Mouse (Mus musculus): ENCODE data around the gene Kcna4. TPM values are rescaled to one million over a fixed set of nuclear protein-coding genes. Genes with fewer than 3 reads are reported as not detected.

Kcna4 gene
- polyA plus RNA-seq (2015; fragmentation: Nextera tagmentation; extraction: Ambion mirVana), result 0.06 and 0.09 TPM in 2 replicates

DNA sequence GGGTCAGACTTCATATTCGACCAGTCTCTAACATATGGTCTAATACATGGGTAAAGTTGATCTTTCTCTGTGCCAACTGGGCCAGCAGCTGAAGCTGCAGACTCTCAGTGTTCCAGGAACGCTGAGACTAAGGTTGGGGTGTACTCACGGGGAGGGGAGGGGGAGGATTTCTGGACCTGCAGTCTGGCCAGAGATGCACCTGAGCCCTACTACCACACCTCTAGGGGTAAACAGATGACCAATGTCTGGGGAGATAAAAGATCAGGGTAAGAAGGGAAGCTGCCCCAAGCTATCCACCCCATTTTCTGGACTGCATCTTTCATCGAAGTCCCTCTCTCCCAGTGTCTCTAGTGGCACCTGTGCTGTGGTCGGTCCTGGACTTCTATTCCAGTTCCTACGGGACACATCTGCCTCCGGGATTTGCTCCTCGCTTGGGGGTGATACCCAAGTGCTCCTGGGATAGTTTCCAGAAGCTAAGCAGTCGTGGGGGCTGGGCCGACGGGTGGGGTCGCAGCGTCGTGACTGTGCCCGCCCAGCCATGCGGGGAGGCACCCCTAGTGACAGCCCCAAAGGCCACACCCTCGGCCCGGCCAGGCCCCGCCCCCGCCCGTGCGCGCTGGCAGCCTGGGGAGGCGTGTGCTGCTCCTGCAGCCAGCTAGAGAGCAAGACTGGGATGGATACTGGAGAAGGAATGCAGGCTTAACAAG lies at the start of gene Kcna4:
Gene Kcna4 (plus strand): TSS at position 650 of the 707 bp plus-strand sequence.
- H3K36me3 ChIP-seq, result no peaks in the 10 kb centered on the region
- peak; percentile 99 for ATAC-seq (replicated peaks; ENCODE audit: low FRiP score)
- no peak within 1 kb of the TSS for H3K9ac ChIP-seq
- peak within 1 kb of the TSS; percentile 80 for H3K4me2 ChIP-seq
- WGBS, result 5% methylated on average over 24 of the region's 24 CpGs
- H3K4me3 ChIP-seq (replicated peaks), result peak within 1 kb of the TSS; percentile 44
- H3K4me1 ChIP-seq, result peaks cover 11% of the 10 kb centered on the region
- H3K27ac ChIP-seq, result no peak within 1 kb of the TSS
- peaks cover 45% of the 10 kb centered on the region for H3K27me3 ChIP-seq
- H3K9me3 ChIP-seq (replicated peaks), result no peaks in the 10 kb centered on the region

- no peak for ATAC-seq (replicated peaks; ENCODE audit: low FRiP score)
- WGBS, result 72% methylated on average over 3 of the region's 3 CpGs
- H3K9ac ChIP-seq, result no peak overlapping the region
- no peak overlapping the region for H3K27ac ChIP-seq
- H3K9me3 ChIP-seq (replicated peaks), result no peaks in the 10 kb centered on the region
- no peak overlapping the region for H3K4me3 ChIP-seq (replicated peaks)
- H3K36me3 ChIP-seq, result no peaks in the 10 kb centered on the region
- no peaks in the 10 kb centered on the region for H3K27me3 ChIP-seq
- H3K4me2 ChIP-seq, result no peak overlapping the region
- H3K4me1 ChIP-seq, result no peaks in the 10 kb centered on the region
These were observed 32.3 kb upstream of the Kcna4 start for GRCm38 (mm10) chr2:107258091-107258490.

GRCm38 (mm10) chr2:107266251-107266650 lies 24.2 kb upstream of the Kcna4 start:
- WGBS, result 75% methylated on average over 2 of the region's 2 CpGs
- no peak for ATAC-seq (replicated peaks; ENCODE audit: low FRiP score)

GRCm38 (mm10) chr2:107270050-107270449 lies 20.4 kb upstream of the Kcna4 start:
- Histone ChIP-seq H3K27me3 (no peaks in the 10 kb centered on the region), H3K9me3 (replicated peaks) (no peaks in the 10 kb centered on the region), H3K9ac (no peak overlapping the region), H3K27ac (no peak overlapping the region), H3K4me1 (no peaks in the 10 kb centered on the region), H3K36me3 (no peaks in the 10 kb centered on the region), H3K4me3 (replicated peaks) (no peak overlapping the region), H3K4me2 (no peak overlapping the region)
- no peak for ATAC-seq (replicated peaks; ENCODE audit: low FRiP score)
- 80% methylated on average over 3 of the region's 3 CpGs for WGBS

More at GRCm38 (mm10) chr2:107266251-107266650, 24.2 kb upstream of the Kcna4 start:
- Histone ChIP-seq H3K27me3 (no peaks in the 10 kb centered on the region), H3K9me3 (replicated peaks) (no peaks in the 10 kb centered on the region), H3K4me1 (no peaks in the 10 kb centered on the region), H3K4me2 (no peak overlapping the region), H3K4me3 (replicated peaks) (no peak overlapping the region), H3K36me3 (no peaks in the 10 kb centered on the region), H3K27ac (no peak overlapping the region), H3K9ac (no peak overlapping the region)

DNA sequence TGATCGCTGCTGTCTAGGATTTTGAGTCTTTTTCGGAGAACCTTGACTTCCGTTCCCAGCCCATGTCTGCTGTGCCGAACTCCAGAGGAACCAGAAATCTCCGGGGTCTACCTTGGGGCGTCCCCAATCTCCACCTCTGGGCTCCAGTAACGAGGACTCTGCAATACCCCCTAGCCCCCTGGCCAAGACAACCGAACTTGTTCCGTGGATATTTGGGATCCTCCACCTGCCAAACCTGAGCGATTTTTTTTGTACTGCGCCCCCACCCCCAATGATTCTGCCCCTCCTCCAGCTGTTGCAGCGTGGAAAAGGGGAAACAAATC lies 219 bp downstream of the Kcna4 start:
- Histone ChIP-seq H3K36me3 (no peaks in the 10 kb centered on the region), H3K4me1 (peaks cover 11% of the 10 kb centered on the region), H3K4me3 (replicated peaks) (peak overlapping the region; percentile 44), H3K9me3 (replicated peaks) (no peaks in the 10 kb centered on the region), H3K4me2 (peak overlapping the region; percentile 80), H3K27me3 (peaks cover 45% of the 10 kb centered on the region), H3K9ac (no peak overlapping the region), H3K27ac (no peak overlapping the region)
- WGBS, result 0% methylated on average over 12 of the region's 12 CpGs
- peak; percentile 54 for ATAC-seq (replicated peaks; ENCODE audit: low FRiP score)

DNA sequence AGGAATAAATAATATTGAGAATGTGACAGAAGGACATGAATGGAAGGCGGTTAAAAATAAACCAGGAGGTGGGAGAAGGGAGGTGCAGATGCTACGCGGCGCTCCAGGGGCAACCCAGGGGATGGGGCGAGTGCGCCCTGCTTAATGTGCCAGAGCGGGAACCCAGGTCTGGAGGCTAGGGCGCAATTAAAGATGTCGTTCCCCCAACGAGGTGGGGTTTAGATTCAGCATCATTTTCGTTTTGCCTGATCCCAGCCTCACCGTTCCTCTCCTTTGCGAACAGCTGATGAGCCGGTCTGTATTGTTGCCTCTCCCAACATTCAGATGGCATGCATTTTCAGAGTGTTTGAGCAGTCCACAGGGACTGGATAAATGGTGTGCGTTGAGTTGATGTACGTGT lies 703 bp downstream of the Kcna4 start:
- WGBS, result 2% methylated on average over 16 of the region's 16 CpGs
- Histone ChIP-seq H3K27ac (no peak overlapping the region), H3K4me3 (replicated peaks) (peak overlapping the region; percentile 44), H3K9ac (no peak overlapping the region), H3K9me3 (replicated peaks) (no peaks in the 10 kb centered on the region), H3K27me3 (peaks cover 45% of the 10 kb centered on the region), H3K36me3 (no peaks in the 10 kb centered on the region), H3K4me1 (peaks cover 11% of the 10 kb centered on the region), H3K4me2 (peak overlapping the region; percentile 80)
- no peak for ATAC-seq (replicated peaks; ENCODE audit: low FRiP score)

- Histone ChIP-seq H3K27ac (no peak overlapping the region), H3K9me3 (replicated peaks) (no peaks in the 10 kb centered on the region), H3K36me3 (no peaks in the 10 kb centered on the region), H3K27me3 (peaks cover 32% of the 10 kb centered on the region), H3K9ac (no peak overlapping the region), H3K4me1 (peaks cover 11% of the 10 kb centered on the region), H3K4me2 (no peak overlapping the region), H3K4me3 (replicated peaks) (no peak overlapping the region)
- no peak for ATAC-seq (replicated peaks; ENCODE audit: low FRiP score)
- WGBS, result 90% methylated on average over 7 of the region's 7 CpGs
These were observed 4.1 kb downstream of the Kcna4 start for GRCm38 (mm10) chr2:107294521-107294920.

DNA sequence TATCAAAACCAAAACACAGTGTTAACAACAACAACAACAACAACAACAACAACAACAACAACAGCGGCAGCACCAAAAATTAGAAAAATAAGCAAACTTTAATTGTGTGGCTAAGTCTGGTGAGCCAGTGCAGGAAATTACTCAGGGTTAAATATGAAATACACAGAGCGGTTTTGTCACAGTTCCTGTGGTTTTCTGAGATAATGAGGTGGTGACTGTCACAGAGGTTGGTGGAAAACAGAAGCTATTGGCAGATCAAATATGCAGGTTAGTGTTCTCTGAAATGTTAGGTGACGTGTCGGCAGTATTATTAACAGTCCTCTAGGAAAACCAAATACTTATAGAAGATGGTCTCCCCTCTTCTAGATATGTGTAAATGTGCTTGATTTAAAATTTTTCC lies 11.4 kb downstream of the Kcna4 start:
- H3K9me3 ChIP-seq (replicated peaks), result no peaks in the 10 kb centered on the region
- H3K4me1 ChIP-seq, result no peaks in the 10 kb centered on the region
- no peak for ATAC-seq (replicated peaks; ENCODE audit: low FRiP score)
- 90% methylated on average over 4 of the region's 4 CpGs for WGBS
- no peak overlapping the region for H3K27ac ChIP-seq
- H3K27me3 ChIP-seq, result no peaks in the 10 kb centered on the region
- H3K4me3 ChIP-seq (replicated peaks), result no peak overlapping the region
- no peak overlapping the region for H3K9ac ChIP-seq
- no peak overlapping the region for H3K4me2 ChIP-seq
- H3K36me3 ChIP-seq, result no peaks in the 10 kb centered on the region

DNA sequence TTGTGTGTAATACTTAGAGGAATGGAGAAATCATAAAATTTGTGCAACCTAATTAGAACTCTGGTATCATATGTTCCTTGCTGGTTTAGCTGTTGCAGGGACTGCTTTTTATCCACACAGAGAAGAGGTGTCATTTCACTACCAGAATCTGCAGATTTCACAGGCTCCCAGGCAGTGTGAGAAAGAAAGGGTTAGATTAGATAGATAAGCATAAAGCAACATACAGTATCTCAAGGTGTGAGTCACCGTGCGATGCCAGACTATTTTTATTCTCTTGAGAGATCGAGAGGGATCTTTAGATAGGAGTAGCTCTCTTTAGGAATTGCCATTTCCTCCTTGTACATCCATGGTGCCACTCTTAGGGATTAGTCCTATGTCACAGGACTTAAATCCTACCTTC lies 14.3 kb downstream of the Kcna4 start:
- Histone ChIP-seq H3K27me3 (no peaks in the 10 kb centered on the region), H3K4me2 (no peak overlapping the region), H3K27ac (no peak overlapping the region), H3K9ac (no peak overlapping the region), H3K4me3 (replicated peaks) (no peak overlapping the region), H3K4me1 (no peaks in the 10 kb centered on the region), H3K36me3 (no peaks in the 10 kb centered on the region), H3K9me3 (replicated peaks) (no peaks in the 10 kb centered on the region)
- no peak for ATAC-seq (replicated peaks; ENCODE audit: low FRiP score)
- WGBS, result 82% methylated on average over 3 of the region's 3 CpGs

DNA sequence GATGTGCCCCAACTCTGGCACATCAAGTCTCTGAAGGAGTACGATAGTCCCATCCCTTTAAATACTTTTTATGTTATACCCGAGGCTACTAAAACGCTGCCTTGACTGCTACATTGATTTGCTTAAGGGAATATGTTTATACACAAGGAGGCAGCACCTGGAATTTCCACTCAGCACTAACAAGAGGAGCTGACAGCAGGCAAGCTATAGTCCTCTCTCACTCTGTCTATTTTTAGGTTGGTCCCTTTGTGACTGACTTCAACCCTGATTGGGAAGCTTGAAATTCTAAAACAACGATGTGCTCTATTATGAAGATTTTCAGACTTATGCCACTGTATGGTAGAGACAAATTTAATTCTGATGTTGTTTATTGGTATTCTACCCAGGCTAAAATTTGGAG lies 15.6 kb downstream of the Kcna4 start:
- no peaks in the 10 kb centered on the region for H3K9me3 ChIP-seq (replicated peaks)
- H3K4me2 ChIP-seq, result no peak overlapping the region
- no peaks in the 10 kb centered on the region for H3K4me1 ChIP-seq
- H3K36me3 ChIP-seq, result no peaks in the 10 kb centered on the region
- no peak overlapping the region for H3K9ac ChIP-seq
- H3K4me3 ChIP-seq (replicated peaks), result no peak overlapping the region
- H3K27me3 ChIP-seq, result no peaks in the 10 kb centered on the region
- 83% methylated on average over 4 of the region's 4 CpGs for WGBS
- no peak for ATAC-seq (replicated peaks; ENCODE audit: low FRiP score)
- no peak overlapping the region for H3K27ac ChIP-seq

DNA sequence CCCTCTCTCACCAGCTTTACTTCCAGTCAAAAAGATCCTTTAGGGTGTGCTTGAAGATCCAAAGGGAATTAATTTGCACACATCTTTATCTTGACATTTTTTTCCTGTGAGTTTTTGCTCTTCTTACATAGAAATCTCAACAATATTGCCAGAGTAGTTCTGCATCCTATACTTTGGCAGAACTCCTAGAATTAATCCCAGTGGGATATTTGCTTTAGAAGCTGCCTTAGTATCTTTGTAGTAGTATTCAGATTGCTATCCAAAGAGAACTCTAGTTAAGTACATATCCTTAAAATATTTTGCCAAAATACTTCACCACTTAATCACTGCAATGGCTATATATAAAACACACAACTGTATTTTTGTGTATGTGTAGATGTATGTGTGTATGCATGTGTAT lies 28.2 kb downstream of the Kcna4 start:
- ATAC-seq (replicated peaks; ENCODE audit: low FRiP score), result no peak
- H3K27ac ChIP-seq, result no peak overlapping the region
- H3K9me3 ChIP-seq (replicated peaks), result no peaks in the 10 kb centered on the region
- no peaks in the 10 kb centered on the region for H3K27me3 ChIP-seq
- H3K4me3 ChIP-seq (replicated peaks), result no peak overlapping the region
- H3K4me1 ChIP-seq, result no peaks in the 10 kb centered on the region
- H3K9ac ChIP-seq, result no peak overlapping the region
- no peaks in the 10 kb centered on the region for H3K36me3 ChIP-seq
- no peak overlapping the region for H3K4me2 ChIP-seq

- Histone ChIP-seq H3K4me3 (replicated peaks) (no peak overlapping the region), H3K27me3 (no peaks in the 10 kb centered on the region), H3K9me3 (replicated peaks) (no peaks in the 10 kb centered on the region), H3K27ac (no peak overlapping the region), H3K9ac (no peak overlapping the region), H3K36me3 (no peaks in the 10 kb centered on the region), H3K4me2 (no peak overlapping the region), H3K4me1 (no peaks in the 10 kb centered on the region)
- no peak for ATAC-seq (replicated peaks; ENCODE audit: low FRiP score)
- 83% methylated on average over 4 of the region's 4 CpGs for WGBS
These were observed 31.3 kb downstream of the Kcna4 start for GRCm38 (mm10) chr2:107321596-107322226.

GRCm38 (mm10) chr2:107324090-107324489 lies 33.7 kb downstream of the Kcna4 start:
- WGBS, result 79% methylated on average over 3 of the region's 3 CpGs
- Histone ChIP-seq H3K9ac (no peak overlapping the region), H3K4me2 (no peak overlapping the region), H3K27ac (no peak overlapping the region), H3K27me3 (no peaks in the 10 kb centered on the region), H3K4me1 (no peaks in the 10 kb centered on the region), H3K9me3 (replicated peaks) (no peaks in the 10 kb centered on the region), H3K4me3 (replicated peaks) (no peak overlapping the region), H3K36me3 (no peaks in the 10 kb centered on the region)
- no peak for ATAC-seq (replicated peaks; ENCODE audit: low FRiP score)

Measured in kidney, embryonic 15.5 days (tissue).